Mouse (Mus musculus): ENCODE results near the gene Pdzrn4.

Pdzrn4 gene

DNA sequence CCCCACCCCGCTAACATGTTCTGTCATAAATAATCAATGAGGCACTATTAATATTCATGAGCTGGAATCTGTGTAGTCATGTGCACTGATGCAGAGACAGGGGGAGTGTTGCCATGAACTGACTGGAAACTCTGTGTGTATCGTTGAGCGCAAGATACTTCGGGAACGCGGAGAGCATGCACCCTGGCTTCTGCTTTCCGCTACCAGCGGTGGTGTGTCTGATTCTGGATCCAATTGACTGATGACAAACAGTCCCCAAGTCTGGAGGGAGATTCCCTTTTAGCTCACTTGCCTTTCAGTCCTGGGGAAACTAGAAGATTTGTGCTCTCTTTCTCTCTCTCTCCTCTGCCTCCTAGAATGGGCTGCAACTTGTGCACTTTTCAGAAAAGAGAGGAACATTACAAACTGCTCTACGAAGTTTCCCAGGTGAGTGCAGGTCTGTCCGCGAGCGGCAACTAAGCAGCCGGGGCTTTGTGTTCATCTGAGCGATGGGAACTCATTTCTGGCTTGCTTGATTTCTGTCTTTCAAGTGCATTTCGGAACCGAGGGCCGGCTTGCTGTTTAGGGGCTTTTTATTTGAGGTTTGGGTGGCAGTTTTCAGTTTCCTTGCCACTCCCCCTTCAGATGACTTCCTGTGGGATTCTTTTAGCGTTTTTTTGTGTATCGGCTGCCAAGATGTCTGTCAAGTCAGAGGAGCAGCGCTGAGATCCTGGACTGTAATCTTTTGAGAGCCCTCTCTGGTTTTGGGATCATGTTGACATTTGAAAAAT is 200.5 kb downstream of the Pdzrn4 start:
- peak in 1 of 2 experiments; percentile 11 for DNase-seq

DNA sequence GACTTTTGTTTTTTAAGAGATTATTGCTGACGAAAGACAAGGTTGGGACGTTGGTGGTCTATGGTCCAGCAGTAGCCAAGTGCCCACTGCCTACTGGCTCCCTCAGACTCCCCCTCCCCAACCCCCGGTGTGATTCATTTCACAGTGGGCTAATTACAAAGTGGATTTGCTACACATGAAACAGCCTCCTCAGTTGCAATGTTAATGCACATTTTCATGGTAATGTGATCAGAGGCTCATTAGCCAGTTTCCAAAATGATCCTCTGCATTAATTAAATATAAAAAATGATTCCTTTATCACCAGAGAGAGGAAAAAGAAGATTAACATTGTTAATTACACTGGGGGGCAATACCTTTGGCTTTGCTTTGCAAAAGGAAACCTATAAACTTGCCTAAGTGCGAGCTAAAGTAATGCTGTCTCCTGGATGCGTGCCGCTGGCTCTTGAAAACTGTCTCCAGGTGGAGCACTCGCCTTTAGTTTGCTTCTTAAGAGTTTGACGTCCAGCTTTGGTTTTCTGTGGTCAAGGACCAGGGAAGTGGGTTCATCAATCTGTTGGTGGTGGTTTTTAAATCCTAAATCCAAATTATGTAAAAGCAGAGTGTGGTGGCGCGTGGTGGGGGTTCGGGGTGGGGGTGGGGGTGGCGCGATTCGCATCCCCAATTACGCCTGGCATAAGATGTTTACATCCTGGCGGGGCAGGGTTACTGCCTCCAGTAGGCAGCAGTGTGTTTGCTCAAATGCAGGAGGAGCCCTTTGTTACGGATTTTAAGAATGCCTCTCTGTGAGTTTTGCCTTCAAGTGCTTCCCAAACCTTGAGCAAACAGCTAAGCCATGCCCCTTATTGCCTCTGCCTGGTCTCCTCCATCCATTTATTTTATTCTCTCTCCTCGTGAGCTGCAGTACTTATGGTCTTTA is 202.0 kb downstream of the Pdzrn4 start:
- DNase-seq, result peak in 1 of 2 experiments; percentile 39

DNA sequence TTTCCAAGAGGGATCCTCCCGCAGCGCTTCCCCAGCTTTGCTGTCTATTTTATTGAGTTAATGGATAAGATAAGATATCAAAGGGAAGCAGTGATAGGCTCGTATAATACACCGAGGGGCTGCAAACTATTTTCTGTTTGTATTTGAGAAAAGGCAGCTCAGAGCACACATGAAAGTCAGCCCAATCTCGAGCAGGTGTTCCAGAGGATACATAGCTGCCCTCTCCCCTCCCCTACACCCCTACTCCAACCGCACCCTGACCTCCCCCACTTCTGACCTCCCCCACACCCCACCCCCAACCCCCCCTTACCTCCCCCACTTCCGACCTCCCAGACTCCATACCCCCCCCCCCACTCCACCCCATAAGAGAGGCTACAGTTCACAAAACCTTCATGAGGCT is 202.7 kb downstream of the Pdzrn4 start:
- DNase-seq, result no peak

DNA sequence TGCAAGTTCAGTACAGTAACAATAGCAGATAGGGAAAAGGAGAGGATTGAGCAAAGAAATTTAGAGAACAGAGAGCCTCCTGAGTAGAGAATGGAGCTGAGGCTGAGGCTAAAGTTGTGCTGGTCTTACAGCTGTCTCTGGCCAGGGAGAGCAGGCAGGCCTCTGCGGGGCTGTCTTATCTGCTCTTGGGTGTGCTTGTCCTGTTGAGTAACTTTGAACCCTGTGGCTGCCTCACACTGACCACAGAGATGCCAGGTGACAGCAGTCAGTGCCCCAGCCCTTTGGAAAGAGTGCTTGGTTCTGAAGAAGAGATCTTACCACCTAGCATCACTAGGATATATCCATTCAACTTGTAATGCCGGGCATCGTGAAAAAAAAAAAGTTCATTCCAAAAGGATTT is 214.2 kb downstream of the Pdzrn4 start:
- DNase-seq, result no peak

DNA sequence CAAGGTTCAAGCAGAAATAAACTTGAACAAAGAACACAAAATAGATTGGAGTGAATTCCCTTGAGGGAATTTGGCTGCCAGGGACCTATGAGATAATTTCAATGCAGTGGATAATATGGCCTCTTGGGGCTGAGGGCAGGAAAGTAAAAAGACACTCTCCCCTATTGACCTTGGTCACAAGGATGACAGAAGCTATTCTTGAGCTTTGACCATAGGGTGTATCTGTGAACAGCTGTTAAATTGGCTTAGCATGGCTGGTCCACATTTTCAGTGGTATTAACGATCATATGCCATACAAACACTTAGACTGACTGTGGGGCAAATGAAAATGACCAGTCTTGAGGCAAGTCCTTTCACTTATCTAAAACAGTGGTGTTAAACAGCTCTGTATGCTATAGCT is 215.7 kb downstream of the Pdzrn4 start:
- no peak for DNase-seq

DNA sequence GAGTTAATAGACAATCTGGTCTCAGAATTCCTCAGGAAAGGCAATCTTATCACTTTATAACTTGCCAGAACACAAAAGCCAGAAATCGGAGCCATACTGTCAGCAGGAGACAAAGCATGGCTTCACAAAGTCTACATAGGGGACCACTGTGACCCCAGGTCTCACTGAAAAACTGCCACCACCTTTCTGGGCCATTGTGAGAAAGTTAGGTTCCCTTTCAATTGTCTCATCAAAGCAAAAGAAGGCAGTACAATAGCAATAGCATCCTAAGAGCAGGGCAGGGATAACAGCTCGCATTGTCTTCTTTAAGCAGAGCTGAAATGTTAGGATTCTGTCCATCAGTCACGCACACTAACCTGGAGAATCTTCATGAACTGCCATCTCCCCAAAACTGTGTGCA is 216.5 kb downstream of the Pdzrn4 start:
- no peak for DNase-seq

DNA sequence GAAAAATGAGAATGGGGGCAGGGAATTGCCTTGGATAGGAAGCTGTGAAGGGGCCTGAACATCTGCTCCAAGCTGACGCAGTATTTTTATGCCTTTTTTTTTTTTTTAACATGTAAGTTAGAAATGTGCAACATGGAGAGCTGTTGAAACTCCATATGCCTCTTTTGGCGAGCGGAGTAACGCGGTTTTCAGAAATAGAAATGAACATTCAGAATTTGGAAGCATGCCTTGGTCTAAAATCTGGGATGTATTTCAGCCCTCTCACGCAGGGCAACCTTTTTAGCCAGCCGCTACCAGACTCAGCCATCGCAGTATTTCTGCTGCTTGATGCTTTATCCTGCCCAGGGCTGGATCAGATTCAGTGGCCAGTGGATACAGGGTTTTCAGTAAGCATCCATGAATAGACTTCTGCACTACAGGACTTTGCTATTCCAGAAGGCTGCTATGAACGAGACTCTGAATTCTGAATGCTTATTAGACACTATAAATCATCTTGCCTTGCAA is 225.1 kb downstream of the Pdzrn4 start:
- no peak for DNase-seq

DNA sequence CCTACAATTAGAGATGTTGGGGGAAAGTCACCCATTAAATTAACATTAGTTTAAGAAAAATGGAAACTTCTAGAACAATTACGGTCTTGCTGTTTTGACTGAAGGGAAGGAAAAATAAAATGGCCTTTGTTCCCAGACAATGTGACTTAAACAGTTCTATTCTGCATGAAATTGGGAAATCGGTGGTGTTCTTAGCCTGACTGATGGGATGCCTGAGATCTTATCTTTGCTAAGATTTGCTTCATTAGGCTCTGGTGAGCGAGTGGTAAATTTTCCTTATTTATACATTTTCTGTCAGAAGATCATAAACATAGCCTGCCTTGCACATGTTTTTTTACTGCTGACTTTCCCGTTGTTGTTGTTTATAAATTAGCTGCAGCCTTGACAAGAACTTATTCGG is 225.6 kb downstream of the Pdzrn4 start:
- DNase-seq, result no peak

DNA sequence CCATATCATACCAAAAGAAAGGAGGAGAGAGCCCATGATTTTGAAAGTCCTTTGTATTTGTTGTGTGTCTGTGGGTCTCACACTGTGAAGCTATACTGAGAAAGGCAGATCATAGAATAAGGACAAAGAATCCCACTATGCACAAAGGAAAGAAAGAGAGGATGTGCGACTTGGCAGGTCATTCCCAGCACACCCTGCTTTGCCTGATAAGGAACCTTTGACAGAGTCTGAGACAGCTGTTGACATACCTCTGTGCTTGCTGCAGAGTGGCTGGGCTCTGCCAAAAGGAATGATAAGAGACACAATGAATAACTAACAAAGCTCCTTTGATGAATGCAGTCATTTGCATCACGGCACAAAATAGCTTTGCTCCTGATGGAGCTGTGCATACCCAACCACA is 232.5 kb downstream of the Pdzrn4 start:
- no peak for DNase-seq

DNA sequence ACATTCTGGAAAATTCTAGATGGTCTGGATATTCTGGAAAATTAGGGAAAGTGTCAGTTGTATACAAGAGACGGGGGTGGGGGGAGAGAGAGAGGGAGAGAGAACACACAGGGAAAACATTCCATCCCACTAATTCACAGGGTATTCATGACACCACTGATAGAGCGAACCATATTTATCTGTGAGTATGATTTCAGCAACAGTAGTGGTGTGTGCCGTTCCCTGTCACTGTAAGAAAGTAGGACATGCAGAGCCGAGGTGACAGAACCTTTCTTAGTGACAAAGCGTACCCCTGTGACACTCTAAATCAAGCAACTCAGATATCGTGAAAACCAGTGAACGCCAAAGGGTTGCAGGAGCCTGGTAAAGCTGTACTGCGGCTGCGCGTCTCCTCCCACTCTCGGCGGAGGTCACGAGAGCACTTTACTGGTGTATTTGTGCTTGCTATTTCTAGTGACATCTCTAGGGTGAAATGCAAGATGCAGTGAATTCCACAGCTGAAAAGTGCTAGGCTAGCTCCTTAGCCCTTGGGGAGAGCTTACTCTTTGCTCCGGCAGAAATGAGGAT is 237.4 kb downstream of the Pdzrn4 start:
- DNase-seq, result peak in 1 of 2 experiments; percentile 2

DNA sequence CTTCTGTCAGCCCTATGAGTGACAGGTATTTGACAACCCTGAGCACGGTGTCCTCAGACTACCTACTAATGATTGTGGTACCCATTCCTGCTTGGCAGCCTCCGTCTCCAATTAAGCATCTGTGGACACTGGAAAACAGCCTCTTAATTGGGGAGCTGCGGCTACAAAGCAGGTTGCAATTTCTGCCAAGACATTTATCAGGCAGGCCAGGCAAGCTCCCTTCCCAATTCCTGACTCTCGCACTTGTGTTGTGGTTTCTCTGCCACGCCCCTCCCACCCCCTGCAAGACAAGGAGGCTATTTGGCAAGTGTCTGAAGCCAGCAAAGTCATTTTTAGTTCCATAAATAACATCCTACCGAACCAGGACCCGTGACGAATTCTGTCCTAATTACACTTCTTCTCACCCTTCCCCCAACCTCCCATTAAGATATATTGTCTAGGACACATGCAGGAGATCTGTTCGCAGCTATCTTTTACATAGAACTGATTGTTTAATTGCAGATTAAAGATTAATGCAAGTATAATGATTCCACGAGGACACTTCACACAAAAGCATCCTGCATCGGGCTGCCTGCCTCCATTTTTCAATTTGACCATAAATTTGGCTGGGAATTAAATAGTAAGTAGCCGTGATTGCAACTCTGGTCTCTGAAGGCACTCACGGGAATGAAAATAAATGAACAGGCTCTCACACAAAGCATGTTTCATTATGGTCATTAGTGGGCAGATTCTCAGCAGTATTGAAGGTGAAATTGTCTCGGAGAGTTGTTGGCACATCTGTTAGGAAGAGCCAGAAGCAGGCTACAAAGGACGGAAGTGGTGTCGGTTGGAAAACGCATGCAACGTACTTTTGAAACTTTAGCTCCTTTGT is 243.8 kb downstream of the Pdzrn4 start:
- no peak for DNase-seq

DNA sequence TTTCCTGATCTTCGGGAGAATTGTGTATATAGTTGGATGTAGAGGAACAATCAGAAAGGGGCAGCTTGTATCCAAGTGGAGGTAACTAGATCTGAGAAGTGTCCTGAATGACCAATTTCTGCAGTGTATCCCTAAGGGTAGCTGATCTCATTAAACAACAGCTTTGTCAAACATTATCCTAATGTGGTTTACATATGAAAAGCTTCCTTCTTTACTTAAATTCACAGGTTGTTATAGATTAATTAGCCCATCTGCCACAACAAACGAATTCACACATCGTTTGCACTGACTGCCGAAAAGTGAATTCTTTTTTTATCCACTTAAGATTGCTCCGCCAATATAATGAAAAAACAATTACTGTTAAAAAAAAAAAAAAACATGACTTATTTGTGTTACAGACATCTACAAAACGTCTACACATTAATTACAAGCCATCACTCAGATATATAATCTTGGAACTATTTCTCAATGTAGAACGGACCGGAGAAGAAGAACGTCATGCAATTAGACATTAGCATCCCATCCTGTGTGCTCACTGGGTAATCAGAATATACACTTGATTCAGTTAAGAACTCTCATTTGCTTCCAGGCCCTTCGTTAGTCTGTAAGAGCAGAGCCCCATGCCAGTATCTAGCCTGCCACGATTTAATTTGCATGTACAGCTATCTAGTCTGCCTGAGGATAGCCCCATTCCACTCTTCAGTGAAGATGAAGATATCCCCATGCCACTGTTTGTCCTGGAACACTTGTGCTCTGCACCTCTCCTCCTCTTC is 274.8 kb downstream of the Pdzrn4 start:
- DNase-seq, result no peak

DNA sequence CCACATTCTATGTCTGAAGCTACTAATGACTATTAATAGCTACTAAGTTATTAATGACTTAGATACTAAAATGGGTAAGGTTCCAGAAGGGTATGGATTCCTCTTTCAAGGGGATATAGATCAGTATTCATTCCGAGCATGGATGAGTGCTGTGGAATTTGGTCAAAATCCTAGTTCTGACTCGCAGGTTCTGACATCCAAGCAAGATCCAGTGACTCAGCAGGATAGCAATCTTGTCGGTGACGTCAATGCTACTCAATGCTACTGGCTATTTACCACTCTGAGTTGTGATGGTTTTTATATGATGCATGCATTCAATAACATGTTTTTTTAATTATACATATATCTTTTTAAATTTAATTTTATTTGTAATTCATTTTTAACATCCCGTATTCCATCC is 279.4 kb downstream of the Pdzrn4 start:
- DNase-seq, result no peak

DNA sequence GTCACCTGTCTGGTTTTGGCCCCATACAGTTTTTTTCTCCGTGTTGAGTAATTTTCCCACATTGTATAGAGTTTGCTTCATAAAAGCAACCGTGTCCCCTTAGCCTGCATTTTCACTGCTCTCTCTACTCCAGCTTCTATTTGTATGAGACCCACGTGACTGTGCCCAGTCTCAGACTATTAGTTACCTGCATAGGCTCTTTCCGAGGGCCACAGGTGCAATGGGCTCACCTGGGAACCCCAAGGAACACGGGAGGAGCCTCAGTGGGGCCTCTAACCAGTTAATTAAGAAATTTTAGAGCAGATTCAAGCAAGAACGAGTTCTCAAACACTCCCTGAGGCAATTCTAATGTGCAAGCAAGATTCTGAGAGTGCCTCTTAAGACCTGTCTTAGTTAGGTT is 281.7 kb downstream of the Pdzrn4 start:
- DNase-seq, result no peak

DNA sequence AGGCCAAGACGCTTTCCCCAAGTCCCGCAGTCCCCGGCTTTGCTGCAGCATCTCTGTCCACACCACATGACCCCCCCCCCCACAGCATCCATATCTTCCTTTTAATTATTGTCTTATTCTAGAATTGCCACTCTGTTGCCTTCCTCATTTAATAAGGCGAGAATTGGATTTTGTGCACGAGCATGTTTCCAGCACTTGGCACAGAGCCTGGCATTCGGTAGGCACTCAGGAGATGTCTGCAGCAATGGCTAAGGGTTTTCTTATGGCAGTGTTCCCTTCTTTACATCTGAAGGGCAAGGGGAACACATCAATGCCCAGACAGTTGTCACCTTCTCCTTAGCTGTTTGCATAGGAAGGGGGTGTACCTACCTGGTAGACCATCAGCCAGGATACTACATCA is 282.9 kb downstream of the Pdzrn4 start:
- no peak for DNase-seq

DNA sequence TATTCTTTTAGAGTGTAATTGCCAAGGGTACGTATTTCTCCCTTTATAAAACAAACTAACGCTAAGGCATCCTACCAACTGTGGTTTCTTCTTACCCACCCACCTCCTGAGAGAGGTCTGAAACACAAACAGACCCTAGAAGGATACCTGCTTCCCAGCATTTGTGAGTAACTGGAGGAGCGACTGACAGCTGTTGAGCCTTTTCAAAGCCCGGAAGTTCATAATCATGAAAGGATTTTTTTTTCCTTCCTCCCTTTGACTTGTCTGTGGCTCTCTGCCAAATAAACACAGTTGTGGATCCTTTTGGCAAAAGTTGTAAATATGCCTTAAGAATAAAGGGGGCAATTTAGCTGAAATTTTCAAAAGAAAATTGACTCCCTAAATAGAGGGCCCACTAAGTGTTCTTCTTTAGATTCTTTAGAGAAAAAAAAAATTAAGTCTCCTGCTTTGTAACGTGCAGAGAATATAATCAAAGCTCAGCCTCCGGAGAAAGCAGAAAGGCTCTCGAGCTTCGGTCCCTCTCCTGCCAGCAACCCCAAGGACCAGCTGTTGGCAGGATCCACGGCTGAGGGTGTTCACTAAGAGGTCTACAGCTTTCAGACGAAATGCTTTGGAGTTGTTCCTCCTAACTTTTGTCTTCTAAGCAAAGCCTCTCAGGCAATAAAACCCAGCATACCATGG is 299.7 kb downstream of the Pdzrn4 start:
- DNase-seq, result no peak

DNA sequence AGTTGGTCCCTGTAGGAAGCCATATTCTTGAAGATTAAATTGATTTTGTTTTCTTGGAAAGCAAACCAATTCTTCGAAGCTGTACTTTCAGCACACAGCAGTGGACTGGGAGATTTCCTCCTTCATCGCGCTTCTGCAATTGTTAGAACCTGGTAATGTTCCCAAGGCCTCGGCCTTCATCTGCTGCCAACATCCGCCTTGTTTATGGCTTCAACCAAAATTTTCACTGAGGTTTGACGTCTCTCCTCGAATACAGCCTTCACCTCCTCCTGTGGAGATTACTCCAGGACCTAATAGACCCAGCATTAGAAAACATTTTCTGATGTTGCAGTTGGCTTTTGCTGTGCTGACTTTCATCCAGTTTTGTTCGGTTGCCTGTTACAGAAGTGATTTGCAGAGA is 307.5 kb downstream of the Pdzrn4 start:
- DNase-seq, result no peak

DNA sequence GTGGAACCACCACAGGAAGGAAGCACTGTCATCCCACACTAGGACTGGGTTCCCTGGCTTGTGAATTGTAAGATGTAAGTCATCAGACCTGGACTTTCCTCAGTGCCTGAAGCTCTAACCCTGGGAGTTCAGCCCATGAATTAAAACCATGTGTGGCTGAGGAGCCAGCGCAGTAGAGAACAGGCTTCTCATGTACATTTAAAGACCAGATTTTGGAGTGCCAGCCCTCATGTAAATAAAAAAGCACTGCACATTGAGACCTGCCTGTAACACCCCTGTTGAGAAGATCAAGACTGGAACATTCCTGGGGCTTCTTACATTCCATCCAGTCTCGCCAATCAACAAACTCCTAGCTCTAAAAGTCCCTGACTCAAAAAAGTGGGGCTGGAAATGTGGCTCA is 342.0 kb downstream of the Pdzrn4 start:
- no peak for DNase-seq

DNA sequence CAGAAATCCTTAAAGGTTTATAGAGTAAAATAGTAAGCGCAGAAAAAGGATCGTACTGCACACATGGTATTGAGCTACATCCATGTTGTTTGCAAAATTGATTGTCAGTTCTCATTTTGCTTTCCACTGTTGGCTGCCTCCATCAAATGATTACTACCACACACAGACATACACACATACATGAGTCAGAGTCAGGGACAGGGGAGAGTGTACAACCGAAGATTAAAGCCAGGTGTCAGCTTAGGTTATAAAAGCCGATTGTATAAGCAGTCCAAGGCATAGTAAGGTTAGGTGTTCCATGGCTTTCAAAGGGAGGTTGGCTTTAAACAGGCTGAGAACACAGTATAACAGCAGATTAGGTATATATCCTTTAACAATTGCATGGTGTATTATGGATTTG is 343.2 kb downstream of the Pdzrn4 start:
- DNase-seq, result no peak

DNA sequence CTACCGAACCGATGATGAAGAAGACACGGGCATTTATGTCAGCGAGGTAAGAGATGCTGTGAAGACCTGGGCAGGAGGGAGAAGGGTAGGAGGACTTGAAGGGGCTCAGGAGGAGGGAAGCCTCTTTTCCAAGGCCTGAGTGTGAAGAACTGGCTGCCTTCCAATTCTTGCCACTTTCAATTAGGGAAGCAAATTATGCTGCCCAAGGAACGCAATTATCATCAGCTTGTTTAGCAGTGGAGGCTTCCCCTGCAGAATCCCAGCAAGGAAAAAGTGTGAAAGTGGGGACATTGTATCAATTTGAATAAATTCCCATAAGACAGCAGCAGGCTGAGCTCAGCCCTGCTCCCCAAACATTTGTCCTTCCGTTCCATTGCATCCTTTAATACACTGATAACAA is 346.9 kb downstream of the Pdzrn4 start:
- no peak for DNase-seq

DNA sequence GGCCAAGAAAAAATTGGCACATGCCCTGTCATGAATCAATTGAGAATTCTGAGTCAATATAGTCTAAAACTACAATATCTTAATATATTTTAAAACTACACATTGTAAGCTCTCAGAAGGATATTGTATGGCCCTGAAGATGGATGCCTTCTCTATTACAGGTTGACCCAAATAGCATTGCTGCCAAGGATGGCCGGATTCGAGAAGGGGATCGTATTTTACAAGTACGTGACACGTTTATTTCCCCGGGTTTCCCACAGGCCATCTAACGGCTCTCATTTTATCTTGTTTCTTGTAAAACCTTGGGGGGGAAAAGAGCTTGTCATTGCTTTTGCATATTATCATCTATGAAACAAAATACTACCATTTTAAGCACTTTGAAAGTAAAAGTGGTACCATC is 349.4 kb downstream of the Pdzrn4 start:
- DNase-seq, result no peak
